Mouse (Mus musculus) MEL (cell line): ENCODE data around the gene Cers5.
A peak's percentile ranks its signal among the peaks of the same experiment; 100 is the strongest.

Experiments
- CTCF ChIP-seq, 3 experiments: IDR thresholded peaks in 2 of 3; conservative IDR thresholded peaks in 1 of 3; 2 replicates each; pipeline ENCODE4 v1.5.1; 2011 to 2012; ENCODE audit warnings: low read length in 3 of 3, low read depth in 2 of 3, mild to moderate bottlenecking in 2 of 3, improper control_type of control experiment in 1 of 3, inconsistent platforms in 1 of 3, mixed read lengths in 1 of 3, moderate library complexity in 1 of 3; ENCODE audit not compliant: control insufficient read depth in 1 of 3, insufficient read depth in 1 of 3, poor library complexity in 1 of 3, severe bottlenecking in 1 of 3
- E2F4 ChIP-seq: IDR thresholded peaks from 2 replicates; pipeline ENCODE4 v1.6.1; 2011; ENCODE audit warnings: low read depth, low read length, improper control_type of control experiment, borderline replicate concordance
- EP300 ChIP-seq, 2 experiments: IDR thresholded peaks; 2 replicates each; pipeline ENCODE4 v1.6.1; 2011; ENCODE audit warnings: improper control_type of control experiment in 2 of 2, low read length in 2 of 2, low read depth in 1 of 2, mild to moderate bottlenecking in 1 of 2
- HCFC1 ChIP-seq: IDR thresholded peaks from 2 replicates; pipeline ENCODE4 v1.6.1; 2012; ENCODE audit warnings: low read depth, mild to moderate bottlenecking, inconsistent platforms, low read length, improper control_type of control experiment, moderate library complexity
- MEF2A ChIP-seq: IDR thresholded peaks from 2 replicates; pipeline ENCODE4 v1.6.1; 2014; ENCODE audit warnings: low read depth, mild to moderate bottlenecking, inconsistent platforms, low read length, improper control_type of control experiment; ENCODE audit not compliant: poor library complexity, insufficient replicate concordance, severe bottlenecking; ENCODE audit errors: extremely low read depth
- MXI1 ChIP-seq: IDR thresholded peaks from 2 replicates; pipeline ENCODE4 v1.6.1; 2011; ENCODE audit warnings: mild to moderate bottlenecking, low read depth, low read length, improper control_type of control experiment
- MYC ChIP-seq: IDR thresholded peaks from 2 replicates; pipeline ENCODE4 v1.6.1; 2011; ENCODE audit warnings: low read depth, mild to moderate bottlenecking, low read length, improper control_type of control experiment, moderate library complexity
- NELFE ChIP-seq: IDR thresholded peaks from 2 replicates; pipeline ENCODE4 v1.6.1; 2011; ENCODE audit warnings: low read depth, low read length, improper control_type of control experiment
- POLR2A ChIP-seq, 2 experiments: IDR thresholded peaks; 2 replicates each; pipeline ENCODE4 v1.6.1; 2011 to 2012; ENCODE audit warnings: low read length in 2 of 2, mild to moderate bottlenecking in 2 of 2, control low read depth in 1 of 2, improper control_type of control experiment in 1 of 2, low read depth in 1 of 2, moderate library complexity in 1 of 2; ENCODE audit not compliant: control insufficient read depth in 1 of 2, insufficient read depth in 1 of 2, poor library complexity in 1 of 2
- TAL1 ChIP-seq: IDR thresholded peaks from 2 replicates; pipeline ENCODE4 v1.6.1; 2012; ENCODE audit warnings: mild to moderate bottlenecking, inconsistent platforms, low read length, moderate library complexity, mixed read lengths
- TBP ChIP-seq: IDR thresholded peaks from 2 replicates; pipeline ENCODE4 v1.8.0; 2011; ENCODE audit warnings: low read depth, low read length, improper control_type of control experiment

GRCm38 (mm10) chr15:99701999-99702900, 70.4 kb downstream of the Cers5 start, which contains the start of gene Smarcd1:
- TF ChIP-seq NELFE (peak; percentile 69), MEF2A (no peak), MXI1 (peak; percentile 86), TBP (no peak; the same call in none of the 2 replicates), E2F4 (no peak), HCFC1 (peak; percentile 93), CTCF (IDR thresholded peaks at IDR 0.05 in 2 of 3, conservative IDR thresholded peaks at IDR 0.05 in 1 of 3; ENCODE audit: control insufficient read depth in 1 of 3, insufficient read depth in 1 of 3, low read depth in 2 of 3, low read length in 3 of 3, poor library complexity in 1 of 3, severe bottlenecking in 1 of 3) (peak; percentile 92 to 96 (median 95)), EP300 (IDR thresholded peaks at IDR 0.05; ENCODE audit: low read depth in 1 of 2, low read length in 2 of 2) (peak in 1 of 2 experiments; percentile 42; a peak in 2 of 4 replicates), POLR2A (IDR thresholded peaks at IDR 0.05; ENCODE audit: control insufficient read depth in 1 of 2, insufficient read depth in 1 of 2, low read depth in 1 of 2, low read length in 2 of 2, poor library complexity in 1 of 2) (peak; percentile 68 to 88; a peak in 3 of 4 replicates), TAL1 (no peak), MYC (peak; percentile 88)
